Mouse (Mus musculus): ENCODE data around the gene Smyd3. TPM values are rescaled to one million over a fixed set of nuclear protein-coding genes. Genes with fewer than 3 reads are reported as not detected.

The Smyd3 gene
- polyA plus RNA-seq, 1 experiment: 10.6 TPM

DNA sequence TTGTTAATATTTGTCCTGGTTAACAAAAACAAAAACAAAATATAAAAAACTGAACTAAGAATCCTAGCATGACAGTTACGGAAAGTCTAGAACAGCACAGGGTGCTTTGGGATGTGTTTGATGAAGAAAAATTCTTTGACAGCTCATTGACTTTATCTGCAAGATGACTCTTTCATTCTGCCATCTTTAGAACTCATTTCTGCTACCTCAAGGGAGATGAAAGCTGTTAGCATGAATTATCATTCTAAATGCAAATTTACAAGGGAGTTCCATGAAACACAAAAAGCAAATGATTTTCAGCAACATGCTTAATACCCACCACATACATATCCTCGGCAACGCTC, 190.9 kb downstream of the Smyd3 start:
- no peaks in the 10 kb centered on the region for H3K36me3 ChIP-seq (ENCODE audit: control insufficient read depth, insufficient read depth)
- no peak overlapping the region for H3K4me3 ChIP-seq (ENCODE audit: insufficient read depth, poor library complexity, severe bottlenecking)
- H3K27me3 ChIP-seq (ENCODE audit: control insufficient read depth, insufficient read depth, insufficient read length): no peaks in the 10 kb centered on the region
- no peaks in the 10 kb centered on the region for H3K79me3 ChIP-seq (ENCODE audit: low read depth)
- no peaks in the 10 kb centered on the region for H3K79me2 ChIP-seq (ENCODE audit: control insufficient read depth, insufficient read depth)
- TF ChIP-seq CTCF (IDR thresholded peaks at IDR 0.05; ENCODE audit: control insufficient read depth, insufficient read depth, insufficient read length) (no peak), USF1 (IDR thresholded peaks at IDR 0.05; ENCODE audit: low read depth) (no peak), MAX (IDR thresholded peaks at IDR 0.05) (no peak), MYOD1 (IDR thresholded peaks at IDR 0.05; ENCODE audit: control insufficient read depth, insufficient read length, low read depth) (no peak), CEBPB (IDR thresholded peaks at IDR 0.05; ENCODE audit: low read depth) (no peak), FOSL1 (IDR thresholded peaks at IDR 0.05; ENCODE audit: insufficient read depth, low read length, poor library complexity, severe bottlenecking) (no peak), MYOG (IDR thresholded peaks at IDR 0.05; ENCODE audit: control insufficient read depth, extremely low read depth, insufficient read length) (no peak)
- H3ac ChIP-seq (ENCODE audit: control insufficient read depth, insufficient read length, low read depth): no peak overlapping the region

DNA sequence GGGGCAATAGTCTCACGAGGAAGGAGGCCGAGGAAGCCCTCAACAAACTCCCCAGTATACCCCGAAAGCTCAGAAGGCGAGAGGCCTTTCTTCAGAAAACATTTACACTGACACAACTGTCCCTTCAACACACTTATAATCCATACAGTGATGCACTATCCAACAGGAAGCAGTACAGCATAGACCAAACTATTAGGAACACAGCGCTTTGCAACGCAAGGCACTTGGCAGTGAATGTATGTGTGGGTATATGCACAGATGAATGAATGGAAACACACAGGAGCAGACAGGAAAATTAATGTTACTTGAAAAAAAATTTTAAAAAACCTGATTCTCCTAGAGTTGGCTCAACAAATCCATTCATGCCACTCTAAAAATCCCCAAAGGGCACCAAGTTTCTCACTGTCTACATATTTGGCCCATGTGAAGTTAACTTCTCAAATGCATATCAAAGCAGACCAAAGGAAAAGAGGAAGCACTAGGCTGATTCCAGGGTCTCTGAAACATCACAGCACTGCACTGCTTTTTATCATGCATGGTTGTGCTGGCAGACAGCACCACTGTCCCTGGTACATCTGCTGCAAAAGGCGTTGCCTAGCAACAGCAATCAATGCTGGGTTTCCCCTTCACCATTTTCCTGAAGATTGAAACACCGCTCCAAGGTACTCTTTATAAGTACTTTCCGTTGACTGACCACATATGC, 191.4 kb downstream of the Smyd3 start:
- TF ChIP-seq USF1 (IDR thresholded peaks at IDR 0.05; ENCODE audit: low read depth) (no peak), CTCF (IDR thresholded peaks at IDR 0.05; ENCODE audit: control insufficient read depth, insufficient read depth, insufficient read length) (no peak), MYOG (IDR thresholded peaks at IDR 0.05; ENCODE audit: control insufficient read depth, extremely low read depth, insufficient read length) (no peak)
- H3K79me3 ChIP-seq (ENCODE audit: low read depth): no peaks in the 10 kb centered on the region
- H3K27me3 ChIP-seq (ENCODE audit: control insufficient read depth, insufficient read depth, insufficient read length): no peaks in the 10 kb centered on the region
- no peak overlapping the region for H3ac ChIP-seq (ENCODE audit: control insufficient read depth, insufficient read length, low read depth)
- no peaks in the 10 kb centered on the region for H3K36me3 ChIP-seq (ENCODE audit: control insufficient read depth, insufficient read depth)
- H3K79me2 ChIP-seq (ENCODE audit: control insufficient read depth, insufficient read depth): no peaks in the 10 kb centered on the region
- no peak overlapping the region for H3K4me3 ChIP-seq (ENCODE audit: insufficient read depth, poor library complexity, severe bottlenecking)

DNA sequence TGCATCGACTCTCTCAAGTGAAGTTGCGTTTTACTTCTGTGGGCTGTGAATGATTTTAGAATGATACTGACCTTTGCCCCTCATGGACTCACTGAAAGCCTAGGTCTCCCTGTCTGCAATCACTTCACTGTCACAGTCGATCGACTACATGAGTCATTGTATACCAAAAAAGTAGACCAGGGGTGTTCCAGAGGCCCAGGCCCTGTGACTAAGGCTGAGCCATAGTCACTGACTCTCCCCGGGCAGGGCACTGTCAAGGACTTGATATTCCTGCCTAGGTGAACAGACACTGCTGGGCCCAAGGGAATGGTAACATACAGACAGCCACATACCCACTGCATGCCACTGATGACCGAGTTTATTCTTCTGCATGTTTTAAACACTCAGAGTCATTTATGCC, 193.6 kb downstream of the Smyd3 start:
- Histone ChIP-seq H3K27me3 (ENCODE audit: control insufficient read depth, insufficient read depth, insufficient read length) (no peaks in the 10 kb centered on the region), H3K36me3 (ENCODE audit: control insufficient read depth, insufficient read depth) (no peaks in the 10 kb centered on the region), H3ac (ENCODE audit: control insufficient read depth, insufficient read length, low read depth) (no peak overlapping the region), H3K79me2 (ENCODE audit: control insufficient read depth, insufficient read depth) (no peaks in the 10 kb centered on the region), H3K4me3 (ENCODE audit: insufficient read depth, poor library complexity, severe bottlenecking) (no peak overlapping the region), H3K79me3 (ENCODE audit: low read depth) (no peaks in the 10 kb centered on the region)
- TF ChIP-seq CTCF (IDR thresholded peaks at IDR 0.05; ENCODE audit: control insufficient read depth, insufficient read depth, insufficient read length) (no peak), USF1 (IDR thresholded peaks at IDR 0.05; ENCODE audit: low read depth) (no peak), FOSL1 (IDR thresholded peaks at IDR 0.05; ENCODE audit: insufficient read depth, low read length, poor library complexity, severe bottlenecking) (no peak), MYOD1 (IDR thresholded peaks at IDR 0.05; ENCODE audit: control insufficient read depth, insufficient read length, low read depth) (no peak), MAX (IDR thresholded peaks at IDR 0.05) (no peak)

DNA sequence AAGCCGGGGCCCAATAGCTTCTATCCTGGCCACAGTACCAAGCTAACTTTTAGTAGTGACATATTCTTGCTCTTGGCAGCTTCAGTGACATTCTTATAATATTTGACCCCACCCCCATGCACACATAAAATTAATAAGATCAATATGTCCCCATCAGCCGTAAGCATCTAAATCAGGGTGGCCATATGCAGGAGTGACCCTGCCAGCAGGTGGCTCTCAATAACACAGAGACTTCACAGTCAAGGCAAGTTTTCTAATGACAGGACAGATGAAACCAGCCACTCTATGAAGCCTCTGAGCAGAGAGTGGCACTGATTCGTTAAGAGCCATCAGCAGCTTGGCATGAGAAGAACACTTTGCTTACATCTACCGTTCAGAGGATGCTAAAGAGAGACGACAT, 204.2 kb downstream of the Smyd3 start:
- H3K27me3 ChIP-seq (ENCODE audit: control insufficient read depth, insufficient read depth, insufficient read length): no peaks in the 10 kb centered on the region
- no peaks in the 10 kb centered on the region for H3K79me2 ChIP-seq (ENCODE audit: control insufficient read depth, insufficient read depth)
- TF ChIP-seq USF1 (IDR thresholded peaks at IDR 0.05; ENCODE audit: low read depth) (no peak), CEBPB (IDR thresholded peaks at IDR 0.05; ENCODE audit: low read depth) (no peak), FOSL1 (IDR thresholded peaks at IDR 0.05; ENCODE audit: insufficient read depth, low read length, poor library complexity, severe bottlenecking) (no peak), CTCF (IDR thresholded peaks at IDR 0.05; ENCODE audit: control insufficient read depth, insufficient read depth, insufficient read length) (no peak), MYOD1 (IDR thresholded peaks at IDR 0.05; ENCODE audit: control insufficient read depth, insufficient read length, low read depth) (no peak), MYOG (IDR thresholded peaks at IDR 0.05; ENCODE audit: control insufficient read depth, extremely low read depth, insufficient read length) (no peak), MAX (IDR thresholded peaks at IDR 0.05) (no peak)
- H3K4me3 ChIP-seq (ENCODE audit: insufficient read depth, poor library complexity, severe bottlenecking): no peak overlapping the region
- H3K36me3 ChIP-seq (ENCODE audit: control insufficient read depth, insufficient read depth): no peaks in the 10 kb centered on the region
- H3K79me3 ChIP-seq (ENCODE audit: low read depth): no peaks in the 10 kb centered on the region
- no peak overlapping the region for H3ac ChIP-seq (ENCODE audit: control insufficient read depth, insufficient read length, low read depth)

DNA sequence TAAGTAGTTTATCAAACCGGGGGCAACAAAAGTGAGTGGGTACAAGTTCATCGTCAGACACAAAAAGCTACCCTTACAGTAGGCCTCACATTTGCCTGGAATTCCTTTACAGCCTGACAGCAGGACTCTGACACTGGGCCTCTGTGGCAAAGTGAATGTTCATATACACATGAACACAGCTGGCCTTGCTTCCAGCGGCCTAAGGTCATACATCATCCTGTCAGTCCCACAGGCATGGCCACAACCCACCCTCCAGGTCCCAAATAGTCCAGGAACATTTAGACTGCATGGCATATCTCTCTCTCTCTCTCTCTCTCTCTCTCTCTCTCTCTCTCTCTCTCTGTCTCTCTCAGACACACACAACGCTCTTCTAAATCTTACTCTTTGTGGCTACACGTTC, 208.4 kb downstream of the Smyd3 start:
- TF ChIP-seq CEBPB (IDR thresholded peaks at IDR 0.05; ENCODE audit: low read depth): no peak
- no peak for TF ChIP-seq MYOG (IDR thresholded peaks at IDR 0.05; ENCODE audit: control insufficient read depth, extremely low read depth, insufficient read length)
- no peak for TF ChIP-seq MYOD1 (IDR thresholded peaks at IDR 0.05; ENCODE audit: control insufficient read depth, insufficient read length, low read depth)
- no peak for TF ChIP-seq USF1 (IDR thresholded peaks at IDR 0.05; ENCODE audit: low read depth)
- no peaks in the 10 kb centered on the region for H3K27me3 ChIP-seq (ENCODE audit: control insufficient read depth, insufficient read depth, insufficient read length)
- no peaks in the 10 kb centered on the region for H3K79me3 ChIP-seq (ENCODE audit: low read depth)
- H3K79me2 ChIP-seq (ENCODE audit: control insufficient read depth, insufficient read depth): no peaks in the 10 kb centered on the region
- H3K36me3 ChIP-seq (ENCODE audit: control insufficient read depth, insufficient read depth): no peaks in the 10 kb centered on the region
- no peak overlapping the region for H3K4me3 ChIP-seq (ENCODE audit: insufficient read depth, poor library complexity, severe bottlenecking)
- no peak overlapping the region for H3ac ChIP-seq (ENCODE audit: control insufficient read depth, insufficient read length, low read depth)

DNA sequence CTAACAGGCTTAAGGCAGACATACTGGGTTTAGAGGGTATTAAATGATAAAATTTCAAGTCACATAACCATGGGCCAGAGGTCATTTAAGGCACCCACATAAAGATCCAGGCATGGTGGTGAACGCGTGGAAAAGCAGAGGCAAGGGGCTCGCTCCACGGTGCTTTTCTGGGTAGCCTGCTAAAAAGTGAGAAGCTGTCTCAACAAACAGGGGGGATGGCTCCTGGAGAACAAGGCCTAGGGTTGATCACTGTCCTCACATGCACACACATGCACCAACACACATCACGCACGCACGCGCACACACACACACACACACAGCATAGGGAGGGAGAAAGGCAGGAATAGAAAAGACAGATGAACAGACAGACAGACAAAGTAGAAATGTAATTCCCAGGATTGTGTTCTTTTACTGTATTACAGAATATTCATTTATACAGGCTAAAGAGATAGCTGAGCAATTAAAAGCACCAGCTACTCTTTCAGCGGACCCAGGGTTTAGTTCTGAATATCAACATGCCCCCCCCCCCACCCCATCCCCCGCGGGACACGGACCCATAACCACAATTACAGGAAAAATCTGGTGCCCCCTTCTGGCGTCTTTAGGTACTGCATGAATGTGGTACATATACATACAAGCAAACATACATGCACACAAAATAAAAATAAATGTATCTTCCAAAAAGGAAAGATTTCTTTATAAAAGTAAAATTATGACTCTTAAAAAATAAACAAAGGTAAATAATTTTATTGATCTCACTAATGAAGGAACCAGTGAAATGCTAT, 215.2 kb downstream of the Smyd3 start:
- Histone ChIP-seq H3K27me3 (ENCODE audit: control insufficient read depth, insufficient read depth, insufficient read length) (no peaks in the 10 kb centered on the region), H3K79me3 (ENCODE audit: low read depth) (no peaks in the 10 kb centered on the region), H3K36me3 (ENCODE audit: control insufficient read depth, insufficient read depth) (no peaks in the 10 kb centered on the region), H3ac (ENCODE audit: control insufficient read depth, insufficient read length, low read depth) (no peak overlapping the region), H3K79me2 (ENCODE audit: control insufficient read depth, insufficient read depth) (no peaks in the 10 kb centered on the region), H3K4me3 (ENCODE audit: insufficient read depth, poor library complexity, severe bottlenecking) (no peak overlapping the region)
- TF ChIP-seq CTCF (IDR thresholded peaks at IDR 0.05; ENCODE audit: control insufficient read depth, insufficient read depth, insufficient read length): no peak
- TF ChIP-seq USF1 (IDR thresholded peaks at IDR 0.05; ENCODE audit: low read depth): no peak
- no peak for TF ChIP-seq CEBPB (IDR thresholded peaks at IDR 0.05; ENCODE audit: low read depth)
- no peak for TF ChIP-seq FOSL1 (IDR thresholded peaks at IDR 0.05; ENCODE audit: insufficient read depth, low read length, poor library complexity, severe bottlenecking)
- TF ChIP-seq MYOG (IDR thresholded peaks at IDR 0.05; ENCODE audit: control insufficient read depth, extremely low read depth, insufficient read length): no peak
- TF ChIP-seq MAX (IDR thresholded peaks at IDR 0.05): no peak
- TF ChIP-seq MYOD1 (IDR thresholded peaks at IDR 0.05; ENCODE audit: control insufficient read depth, insufficient read length, low read depth): no peak

Measured in C2C12 (cell line).